Mouse (Mus musculus) neural tube, embryonic 11.5 days (tissue): ENCODE results near the gene Coro1b. TPM values are rescaled to one million over a fixed set of nuclear protein-coding genes. Genes with fewer than 3 reads are reported as not detected.

Experiments
- ATAC-seq: fragments of 200-750 bp; cut with Nextera tagmentation; 2 replicates; pipeline ENCODE4 v1.8.0; 2017; ENCODE audit warnings: moderate number of reproducible peaks, mild to moderate bottlenecking, moderate TSS enrichment, moderate library complexity; ENCODE audit not compliant: insufficient read depth, low FRiP score, low TSS enrichment
- DNase-seq: peaks from one replicate; pipeline ENCODE4 v3.0.0-alpha.2; 2015; ENCODE audit warnings: low spot score
- H3K27ac ChIP-seq: fragments of 300-500 bp; sonication (generic); 2 replicates; pipeline ENCODE4 v1.5.1; 2014; ENCODE audit warnings: low read depth, mild to moderate bottlenecking, low read length
- H3K27me3 ChIP-seq: fragments of 300-500 bp; sonication (generic); 2 replicates; pipeline ENCODE4 v1.6.1; 2014; ENCODE audit warnings: mild to moderate bottlenecking, low read length, mixed read lengths; ENCODE audit not compliant: control insufficient read depth, insufficient read depth
- H3K36me3 ChIP-seq: fragments of 300-500 bp; sonication (generic); 2 replicates; pipeline ENCODE4 v1.6.1; 2014; ENCODE audit warnings: mild to moderate bottlenecking, low read length, moderate library complexity, mixed read lengths; ENCODE audit not compliant: control insufficient read depth, insufficient read depth
- H3K4me1 ChIP-seq: fragments of 300-500 bp; sonication (generic); 2 replicates; pipeline ENCODE4 v1.6.1; 2014; ENCODE audit warnings: low read length, mixed read lengths; ENCODE audit not compliant: control insufficient read depth, insufficient read depth
- H3K4me2 ChIP-seq: fragments of 300-500 bp; sonication (generic); 2 replicates; pipeline ENCODE4 v1.6.1; 2014; ENCODE audit warnings: low read depth, mild to moderate bottlenecking, moderate library complexity
- H3K4me3 ChIP-seq: fragments of 300-500 bp; sonication (generic); 2 replicates; pipeline ENCODE4 v1.5.1; 2014; ENCODE audit warnings: low read depth, low read length
- H3K9ac ChIP-seq: fragments of 300-500 bp; sonication (generic); 2 replicates; pipeline ENCODE4 v1.6.1; 2014; ENCODE audit warnings: mild to moderate bottlenecking, low read length
- H3K9me3 ChIP-seq: fragments of 300-500 bp; sonication (generic); 2 replicates; pipeline ENCODE4 v1.6.1; 2016; ENCODE audit warnings: low read length; ENCODE audit not compliant: control insufficient read depth
- WGBS: fragments of 180-500 bp; shearing (Covaris S2); extraction: QIAGEN DNeasy Blood & Tissue Kit; methylation state at CpG from one replicate; pipeline ENCODE4 v1.1.7; 2014; 5-methylcytosine and 5-hydroxymethylcytosine counted together
- polyA plus RNA-seq: library from polyadenylated mRNA; unstranded; fragments of >200 nt; fragmentation: Nextera tagmentation; extraction: Ambion mirVana; gene quantifications from 2 replicates; pipeline ENCODE4 v1.2.1, GENCODE M21; 2014

Gene Coro1b
- polyA plus RNA-seq, 1 experiment from 2014 or later, result 128 TPM

DNA sequence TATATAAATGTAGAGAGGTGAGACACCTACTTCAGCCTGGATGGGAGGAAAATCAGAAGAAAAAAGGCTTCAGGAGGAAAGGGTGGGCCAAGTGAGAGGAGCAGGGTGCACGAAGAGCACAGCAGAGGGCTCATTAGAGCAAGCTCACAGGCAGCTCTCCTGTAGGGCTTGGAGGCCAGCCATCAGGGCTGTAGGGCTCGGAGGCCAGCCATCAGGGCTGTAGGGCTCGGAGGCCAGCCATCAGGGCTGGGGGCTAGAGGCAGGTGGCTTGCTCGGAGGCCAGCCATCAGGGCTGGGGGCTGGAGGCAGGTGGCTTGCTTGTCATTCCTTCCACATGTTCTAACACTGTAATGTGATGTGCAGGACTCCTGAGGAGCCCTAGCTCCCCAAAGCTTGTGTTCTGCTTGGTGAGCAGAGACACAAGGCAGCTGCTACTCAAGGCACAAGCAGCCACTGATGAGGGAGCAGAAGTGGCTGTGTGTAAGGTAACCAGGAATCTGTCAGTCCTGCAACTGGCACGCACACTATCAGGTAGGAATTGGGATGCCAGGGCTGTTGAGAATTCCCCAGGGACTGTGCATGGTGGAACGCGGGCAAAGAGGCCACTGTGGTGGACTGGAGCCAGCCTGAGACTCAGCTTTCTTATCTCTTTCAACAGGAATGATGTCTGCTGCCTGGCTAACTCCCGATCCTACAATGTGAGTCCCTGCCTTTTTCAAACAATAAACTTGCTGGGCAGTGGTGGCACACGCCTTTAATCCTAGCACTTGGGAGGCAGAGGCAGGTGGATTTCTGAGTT, 18.5 kb downstream of the Coro1b start:
- no peaks in the 10 kb centered on the region for H3K36me3 ChIP-seq
- no peak overlapping the region for H3K27ac ChIP-seq
- DNase-seq, result no peak
- H3K27me3 ChIP-seq, result no peaks in the 10 kb centered on the region
- WGBS, result 76% methylated on average over 9 of the region's 9 CpGs
- no peak for ATAC-seq
- H3K4me1 ChIP-seq, result peaks cover 13% of the 10 kb centered on the region
- H3K4me3 ChIP-seq, result no peak overlapping the region
- no peak overlapping the region for H3K4me2 ChIP-seq
- no peak overlapping the region for H3K9ac ChIP-seq
- no peaks in the 10 kb centered on the region for H3K9me3 ChIP-seq

DNA sequence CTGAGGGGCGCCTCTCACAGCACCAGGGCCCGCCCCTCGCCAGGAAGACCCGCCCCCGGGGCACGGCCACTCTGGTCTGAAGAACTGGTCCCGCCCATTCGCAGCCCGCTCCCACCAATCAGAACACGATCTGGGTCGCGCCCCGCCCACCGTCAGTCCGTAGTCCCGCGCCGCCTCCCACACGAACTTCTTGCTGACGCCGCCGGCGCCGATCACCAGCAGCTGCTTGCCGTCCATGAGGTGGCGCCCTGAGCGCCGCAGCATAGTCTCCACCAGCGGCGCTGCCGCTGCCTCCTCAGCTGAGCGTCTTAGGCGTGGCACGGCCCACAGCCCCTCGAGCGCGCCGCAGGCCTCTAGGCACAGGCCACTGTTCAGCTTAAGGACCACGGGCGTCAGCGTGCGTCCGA, 21.0 kb downstream of the Coro1b start:
- ATAC-seq (peak; percentile 92), DNase-seq (peak; percentile 100)
- WGBS, result 0% methylated on average over 43 of the region's 43 CpGs
- peaks cover 5% of the 10 kb centered on the region; the same call in 1 of the 2 replicates for H3K4me1 ChIP-seq
- peak overlapping the region; percentile 60 for H3K4me2 ChIP-seq
- peak overlapping the region; percentile 76 for H3K27ac ChIP-seq
- H3K36me3 ChIP-seq, result no peaks in the 10 kb centered on the region
- no peaks in the 10 kb centered on the region for H3K9me3 ChIP-seq
- H3K27me3 ChIP-seq, result no peaks in the 10 kb centered on the region
- H3K9ac ChIP-seq, result peak overlapping the region; percentile 63
- H3K4me3 ChIP-seq, result peak overlapping the region; percentile 32

DNA sequence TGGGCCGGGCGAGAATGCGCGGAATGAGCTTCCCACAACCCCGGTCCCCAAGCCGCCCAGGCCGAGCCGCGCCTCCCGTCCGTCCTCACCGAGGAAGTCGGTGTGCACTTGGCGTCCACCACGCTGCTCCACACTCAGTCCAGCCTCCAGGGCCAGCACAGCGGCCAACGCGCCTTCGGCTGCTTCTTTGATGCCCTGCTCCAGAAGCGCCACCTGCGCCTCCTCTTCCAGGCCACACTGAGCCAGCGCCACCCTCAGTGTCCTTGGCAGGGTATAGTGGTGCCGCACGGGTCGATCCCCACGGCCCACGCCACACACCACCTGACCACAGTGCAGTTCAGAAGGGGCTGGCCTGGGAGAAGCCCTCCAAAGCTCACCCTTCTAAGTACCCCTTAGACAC, 21.4 kb downstream of the Coro1b start:
- 13% methylated on average over 26 of the region's 27 CpGs for WGBS
- Histone ChIP-seq H3K9me3 (no peaks in the 10 kb centered on the region), H3K4me2 (peak overlapping the region; percentile 60), H3K4me1 (peaks cover 5% of the 10 kb centered on the region; the same call in 1 of the 2 replicates), H3K27ac (peak overlapping the region; percentile 76), H3K9ac (peak overlapping the region; percentile 63), H3K27me3 (no peaks in the 10 kb centered on the region), H3K4me3 (peak overlapping the region; percentile 32), H3K36me3 (no peaks in the 10 kb centered on the region)
- peak; percentile 61 for ATAC-seq
- no peak for DNase-seq

DNA sequence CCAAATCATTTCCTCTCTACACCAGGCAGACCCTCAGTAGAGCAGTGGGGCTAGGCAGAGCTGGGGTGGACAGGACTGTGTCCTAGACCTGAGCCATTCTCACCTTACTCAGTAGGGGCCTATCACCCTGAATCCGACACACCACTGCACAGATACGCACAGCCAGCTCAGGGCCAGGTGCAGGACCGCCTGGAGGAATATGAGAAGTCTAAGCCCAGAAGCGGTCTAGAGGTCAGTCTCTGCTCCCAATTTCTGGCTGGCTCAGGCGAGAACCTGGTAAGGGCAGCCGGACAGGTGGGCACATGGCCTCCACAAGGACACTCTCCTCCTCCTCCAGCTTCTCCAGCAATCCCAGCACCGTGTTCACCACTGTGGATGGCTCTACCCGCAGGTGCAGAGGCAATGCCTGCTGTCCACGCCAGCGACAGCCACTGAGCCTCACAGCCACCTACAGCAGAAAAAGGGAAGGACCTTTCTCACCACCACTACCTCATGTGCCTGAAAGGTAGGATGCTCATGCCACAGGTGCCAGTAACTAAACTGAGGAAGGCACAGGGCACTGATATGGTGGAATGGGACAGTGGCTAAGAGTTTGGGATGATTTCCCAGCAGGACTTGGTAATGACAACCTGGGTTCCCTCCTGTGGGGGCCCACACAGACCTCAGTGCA, 22.4 kb downstream of the Coro1b start:
- H3K9ac ChIP-seq, result no peak overlapping the region

DNA sequence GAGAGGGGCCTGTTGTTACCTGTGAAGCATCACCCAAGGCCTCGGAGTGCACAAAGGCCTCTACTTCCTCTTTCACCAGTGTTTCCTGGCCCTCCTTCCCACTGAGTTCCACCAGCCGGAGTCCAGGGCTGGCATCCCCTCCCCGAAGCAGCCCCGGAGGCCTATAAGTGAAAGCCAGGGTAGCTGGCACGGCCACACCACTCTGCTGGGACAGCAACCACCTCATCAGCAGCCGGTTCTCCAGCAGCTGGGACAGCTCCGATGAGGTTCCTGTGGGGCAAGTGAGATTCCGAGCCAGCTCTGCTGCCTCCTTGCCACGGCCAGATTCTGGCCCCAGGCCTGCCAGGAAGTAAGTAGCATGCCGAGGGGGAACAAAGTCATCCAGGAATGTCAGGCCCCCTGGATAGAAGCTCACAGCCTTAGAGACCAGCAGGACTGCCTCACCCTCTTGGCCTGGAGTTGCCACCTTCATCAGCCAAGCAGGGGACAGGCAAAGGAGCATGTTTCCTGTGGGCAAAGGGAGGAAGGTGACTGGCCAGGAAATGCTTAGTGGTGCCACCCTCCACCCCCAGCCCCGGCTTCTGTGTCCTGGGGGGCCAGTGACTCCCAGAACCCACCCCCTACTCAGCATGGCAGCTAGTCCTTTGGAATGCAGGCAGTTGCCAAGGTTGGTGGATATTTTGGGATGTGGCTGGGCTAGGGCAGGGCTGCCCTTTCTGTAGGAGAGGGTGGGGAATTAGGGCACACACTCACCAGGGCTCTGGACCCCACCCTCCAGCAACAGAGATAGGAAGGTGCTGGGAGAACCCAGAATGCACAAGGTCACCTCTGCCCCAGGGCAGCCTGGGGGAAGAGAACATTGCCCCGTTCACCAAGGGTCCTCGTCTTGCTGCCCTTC, 23.2 kb downstream of the Coro1b start:
- H3K4me3 ChIP-seq, result no peak overlapping the region
- no peak overlapping the region for H3K9ac ChIP-seq
- no peaks in the 10 kb centered on the region for H3K9me3 ChIP-seq

More for the DNA sequence above, 22.4 kb downstream of the Coro1b start:
- Histone ChIP-seq H3K4me3 (no peak overlapping the region), H3K9me3 (no peaks in the 10 kb centered on the region), H3K4me1 (peaks cover 10% of the 10 kb centered on the region; the same call in 1 of the 2 replicates), H3K36me3 (no peaks in the 10 kb centered on the region), H3K27ac (no peak overlapping the region), H3K4me2 (no peak overlapping the region), H3K27me3 (no peaks in the 10 kb centered on the region)
- DNase-seq (no peak), ATAC-seq (no peak)
- 90% methylated on average over 10 of the region's 10 CpGs for WGBS

DNA sequence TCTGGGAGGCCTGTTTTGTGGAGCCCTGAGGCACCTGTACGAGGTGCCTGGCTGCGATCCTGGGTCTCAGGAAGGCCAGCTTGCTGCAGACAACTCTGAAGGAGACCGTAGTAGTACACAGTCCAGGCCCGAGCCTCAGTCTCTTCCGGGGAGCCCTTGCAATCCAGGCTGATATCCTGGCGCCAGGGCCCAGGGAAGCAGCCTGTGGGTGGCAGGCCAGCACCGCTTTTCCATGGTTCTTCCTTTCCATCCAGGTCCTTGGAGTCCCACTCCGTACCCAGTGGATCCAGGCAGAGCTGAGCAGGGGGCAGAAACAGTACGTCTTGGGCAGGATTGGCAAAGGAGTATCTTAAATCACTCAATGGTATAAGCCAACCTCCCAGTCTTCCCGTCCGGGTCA, 24.5 kb downstream of the Coro1b start:
- WGBS, result 51% methylated on average over 11 of the region's 11 CpGs
- ATAC-seq, result no peak
- no peak overlapping the region for H3K27ac ChIP-seq
- no peaks in the 10 kb centered on the region for H3K9me3 ChIP-seq
- H3K36me3 ChIP-seq, result no peaks in the 10 kb centered on the region
- no peak overlapping the region for H3K4me3 ChIP-seq
- H3K4me1 ChIP-seq, result peaks cover 10% of the 10 kb centered on the region; the same call in 1 of the 2 replicates
- no peaks in the 10 kb centered on the region for H3K27me3 ChIP-seq
- H3K9ac ChIP-seq, result peak overlapping the region; percentile 22; the same call in 1 of the 2 replicates
- no peak for DNase-seq
- H3K4me2 ChIP-seq, result no peak overlapping the region

More for the DNA sequence above, 23.2 kb downstream of the Coro1b start:
- H3K4me2 ChIP-seq, result no peak overlapping the region
- H3K27me3 ChIP-seq, result no peaks in the 10 kb centered on the region
- H3K36me3 ChIP-seq, result no peaks in the 10 kb centered on the region
- ATAC-seq, result no peak
- H3K4me1 ChIP-seq, result peaks cover 10% of the 10 kb centered on the region; the same call in 1 of the 2 replicates
- WGBS, result 74% methylated on average over 13 of the region's 13 CpGs
- DNase-seq, result no peak
- H3K27ac ChIP-seq, result no peak overlapping the region

DNA sequence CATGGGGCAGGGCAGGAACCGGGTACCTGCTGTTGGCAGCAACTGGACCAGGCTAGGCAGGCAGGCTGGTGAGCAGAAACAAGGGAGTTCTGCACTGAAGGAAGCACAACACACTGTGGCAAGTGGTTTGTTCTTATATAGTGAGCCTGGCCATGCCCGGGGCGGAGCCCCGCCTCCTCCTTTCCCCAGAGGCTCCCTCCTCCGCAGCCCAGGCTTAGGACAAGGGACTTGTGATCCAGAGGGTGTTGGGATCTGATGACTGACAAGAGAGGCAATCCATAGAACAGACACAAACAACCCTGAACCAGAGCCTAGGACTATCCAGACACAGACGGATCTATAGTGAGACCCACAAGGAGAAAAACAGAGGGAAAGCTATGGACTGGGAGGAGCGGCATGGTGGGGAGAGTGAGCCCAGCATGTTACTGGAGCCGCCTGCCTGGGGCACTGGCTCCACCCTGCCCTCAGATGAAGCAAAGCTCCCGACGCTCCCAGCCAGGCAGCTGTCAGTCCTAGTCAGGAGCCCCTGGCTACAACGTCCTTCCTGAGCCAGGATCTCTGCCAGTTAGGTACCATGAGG, 27.0 kb downstream of the Coro1b start, which contains the start of gene Carns1:
Gene Carns1, minus strand, starts transcription at position 112 of the 580 bp plus-strand sequence.
- H3K27ac ChIP-seq, result no peak within 1 kb of the TSS
- no peak for ATAC-seq

DNA sequence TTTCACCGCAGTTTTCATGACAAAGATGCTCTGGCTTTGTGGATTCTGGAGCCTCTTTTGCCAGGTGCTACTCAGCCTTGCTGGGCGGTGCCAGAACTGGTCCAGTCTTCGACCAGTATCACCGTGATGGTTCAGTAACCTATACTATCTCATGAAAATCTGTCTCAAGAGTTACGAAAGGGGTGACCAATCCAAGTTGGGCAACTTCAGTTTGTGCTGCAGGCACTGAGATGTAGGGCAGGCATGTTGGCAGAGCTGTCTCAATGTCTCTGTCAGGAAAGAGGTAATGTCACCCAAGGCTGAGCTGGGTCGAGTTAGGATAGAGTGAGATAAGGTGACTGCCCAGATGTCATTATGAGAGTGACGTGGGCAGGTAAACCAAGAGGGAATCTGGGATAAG, 32.0 kb downstream of the Coro1b start:
- Histone ChIP-seq H3K4me3 (no peak overlapping the region), H3K9me3 (no peaks in the 10 kb centered on the region), H3K27ac (no peak overlapping the region), H3K27me3 (no peaks in the 10 kb centered on the region), H3K4me2 (no peak overlapping the region), H3K4me1 (peaks cover 7% of the 10 kb centered on the region), H3K36me3 (no peaks in the 10 kb centered on the region), H3K9ac (no peak overlapping the region)
- WGBS, result 86% methylated on average over 7 of the region's 7 CpGs
- DNase-seq (no peak), ATAC-seq (no peak)

More for the DNA sequence above, 27.0 kb downstream of the Coro1b start, which contains the start of gene Carns1:
- 3% methylated on average over 11 of the region's 11 CpGs for WGBS
- peak within 1 kb of the TSS; percentile 12 for H3K9ac ChIP-seq
- H3K4me2 ChIP-seq, result peak within 1 kb of the TSS; percentile 22
- H3K36me3 ChIP-seq, result no peaks in the 10 kb centered on the region
- H3K9me3 ChIP-seq, result no peaks in the 10 kb centered on the region
- DNase-seq, result peak; percentile 44
- H3K27me3 ChIP-seq, result no peaks in the 10 kb centered on the region
- 0 out of 2 replicates have a peak within 1 kb of the TSS, but pooled peaks have one; percentile 2 for H3K4me3 ChIP-seq
- H3K4me1 ChIP-seq, result peaks cover 5% of the 10 kb centered on the region; the same call in 1 of the 2 replicates
